Mouse (Mus musculus) testis, adult 2 months (tissue): ENCODE measurements at regions not wholly inside any gene's neighbourhood (a gene's known extent, or its start where the extent isn't known, plus 50 kb on each side); places are given as distances from the start of the nearest gene placed in this dataset.

Experiments used
- H3K27ac ChIP-seq: fragments of 200-500 bp; 2 replicates; pipeline ENCODE4 v1.5.1; 2012; ENCODE audit warnings: low read depth, low read length; ENCODE audit not compliant: control insufficient read depth, insufficient read depth
- H3K27me3 ChIP-seq: fragments of 200-500 bp; 2 replicates; pipeline ENCODE4 v1.6.1; 2012; ENCODE audit warnings: mild to moderate bottlenecking, low read length, moderate library complexity; ENCODE audit not compliant: control insufficient read depth, insufficient read depth
- H3K36me3 ChIP-seq: fragments of 200-500 bp; 2 replicates; pipeline ENCODE4 v1.6.1; 2012; ENCODE audit warnings: mild to moderate bottlenecking, low read length; ENCODE audit not compliant: control insufficient read depth, insufficient read depth
- H3K4me1 ChIP-seq: fragments of 200-500 bp; 2 replicates; pipeline ENCODE4 v1.6.1; 2012; ENCODE audit warnings: low read length; ENCODE audit not compliant: control insufficient read depth, insufficient read depth
- H3K4me3 ChIP-seq: fragments of 200-500 bp; 2 replicates; pipeline ENCODE4 v1.5.1; 2012; ENCODE audit warnings: low read depth, mild to moderate bottlenecking, low read length, moderate library complexity, mixed read lengths; ENCODE audit not compliant: control insufficient read depth
- CTCF ChIP-seq: fragments of 200-500 bp; IDR thresholded peaks from 2 replicates; pipeline ENCODE4 v1.5.1; 2012; ENCODE audit warnings: low read depth, mild to moderate bottlenecking, inconsistent platforms, low read length, moderate library complexity; ENCODE audit not compliant: control insufficient read depth, insufficient read depth, insufficient replicate concordance
- POLR2A ChIP-seq: fragments of 200-500 bp; IDR thresholded peaks from 2 replicates; pipeline ENCODE4 v1.6.1; 2012; ENCODE audit warnings: low read depth, mild to moderate bottlenecking, inconsistent platforms, low read length, moderate library complexity; ENCODE audit not compliant: control insufficient read depth

GRCm38 (mm10) chr10:111865286-111865830 lies 107.1 kb upstream of the Krr1 start:
- H3K27me3 ChIP-seq: no peaks in the 10 kb centered on the region
- TF ChIP-seq POLR2A (no peak), CTCF (no peak)
- H3K4me3 ChIP-seq: no peak overlapping the region
- H3K36me3 ChIP-seq: no peaks in the 10 kb centered on the region
- no peaks in the 10 kb centered on the region for H3K4me1 ChIP-seq
- no peak overlapping the region for H3K27ac ChIP-seq

- Histone ChIP-seq H3K27ac (no peak overlapping the region), H3K4me1 (no peaks in the 10 kb centered on the region), H3K4me3 (no peak overlapping the region), H3K36me3 (no peaks in the 10 kb centered on the region), H3K27me3 (no peaks in the 10 kb centered on the region)
- TF ChIP-seq POLR2A: no peak
- TF ChIP-seq CTCF: no peak
Observed at GRCm38 (mm10) chr10:111867102-111867501, 105.4 kb upstream of the Krr1 start.

GRCm38 (mm10) chr10:111867538-111867937 lies 104.9 kb upstream of the Krr1 start:
- H3K27me3 ChIP-seq: no peaks in the 10 kb centered on the region
- H3K36me3 ChIP-seq: no peaks in the 10 kb centered on the region
- H3K4me1 ChIP-seq: no peaks in the 10 kb centered on the region
- TF ChIP-seq CTCF: no peak
- no peak for TF ChIP-seq POLR2A
- no peak overlapping the region for H3K4me3 ChIP-seq
- no peak overlapping the region for H3K27ac ChIP-seq

- Histone ChIP-seq H3K4me3 (no peak overlapping the region), H3K27me3 (no peaks in the 10 kb centered on the region), H3K27ac (no peak overlapping the region), H3K36me3 (no peaks in the 10 kb centered on the region), H3K4me1 (no peaks in the 10 kb centered on the region)
- TF ChIP-seq CTCF (no peak), POLR2A (no peak)
Observed at GRCm38 (mm10) chr10:111880354-111880753, 92.1 kb upstream of the Krr1 start.

- Histone ChIP-seq H3K4me1 (no peaks in the 10 kb centered on the region), H3K27ac (no peak overlapping the region), H3K27me3 (no peaks in the 10 kb centered on the region), H3K36me3 (no peaks in the 10 kb centered on the region), H3K4me3 (no peak overlapping the region)
- TF ChIP-seq POLR2A (no peak), CTCF (no peak)
Observed at GRCm38 (mm10) chr10:111881339-111882211, 90.9 kb upstream of the Krr1 start.

GRCm38 (mm10) chr10:111882521-111882920 lies 89.9 kb upstream of the Krr1 start:
- Histone ChIP-seq H3K4me3 (no peak overlapping the region), H3K27me3 (no peaks in the 10 kb centered on the region)
- TF ChIP-seq POLR2A (no peak), CTCF (no peak)

GRCm38 (mm10) chr10:111884701-111885100 lies 87.8 kb upstream of the Krr1 start:
- TF ChIP-seq CTCF: no peak
- TF ChIP-seq POLR2A: no peak
- H3K4me3 ChIP-seq: no peak overlapping the region
- no peaks in the 10 kb centered on the region for H3K36me3 ChIP-seq
- H3K27ac ChIP-seq: no peak overlapping the region
- no peaks in the 10 kb centered on the region for H3K27me3 ChIP-seq
- no peaks in the 10 kb centered on the region for H3K4me1 ChIP-seq

More at GRCm38 (mm10) chr10:111882521-111882920, 89.9 kb upstream of the Krr1 start:
- Histone ChIP-seq H3K36me3 (no peaks in the 10 kb centered on the region), H3K4me1 (no peaks in the 10 kb centered on the region), H3K27ac (no peak overlapping the region)
